Mouse (Mus musculus) ZHBTc4 (cell line): ENCODE measurements around the gene Sema6b.
A peak's percentile ranks its signal among the peaks of the same experiment; 100 is the strongest.

Source experiments
- DNase-seq: peaks from one replicate; pipeline ENCODE4 v3.0.0-alpha.2; 2011; ENCODE audit warnings: low read depth, low spot score

The Sema6b gene

GRCm38 (mm10) chr17:56139858-56140595, at the start of gene Sema6b:
Sema6b (minus strand) TSS chr17:56140343.
- peak; percentile 67 for DNase-seq

DNA sequence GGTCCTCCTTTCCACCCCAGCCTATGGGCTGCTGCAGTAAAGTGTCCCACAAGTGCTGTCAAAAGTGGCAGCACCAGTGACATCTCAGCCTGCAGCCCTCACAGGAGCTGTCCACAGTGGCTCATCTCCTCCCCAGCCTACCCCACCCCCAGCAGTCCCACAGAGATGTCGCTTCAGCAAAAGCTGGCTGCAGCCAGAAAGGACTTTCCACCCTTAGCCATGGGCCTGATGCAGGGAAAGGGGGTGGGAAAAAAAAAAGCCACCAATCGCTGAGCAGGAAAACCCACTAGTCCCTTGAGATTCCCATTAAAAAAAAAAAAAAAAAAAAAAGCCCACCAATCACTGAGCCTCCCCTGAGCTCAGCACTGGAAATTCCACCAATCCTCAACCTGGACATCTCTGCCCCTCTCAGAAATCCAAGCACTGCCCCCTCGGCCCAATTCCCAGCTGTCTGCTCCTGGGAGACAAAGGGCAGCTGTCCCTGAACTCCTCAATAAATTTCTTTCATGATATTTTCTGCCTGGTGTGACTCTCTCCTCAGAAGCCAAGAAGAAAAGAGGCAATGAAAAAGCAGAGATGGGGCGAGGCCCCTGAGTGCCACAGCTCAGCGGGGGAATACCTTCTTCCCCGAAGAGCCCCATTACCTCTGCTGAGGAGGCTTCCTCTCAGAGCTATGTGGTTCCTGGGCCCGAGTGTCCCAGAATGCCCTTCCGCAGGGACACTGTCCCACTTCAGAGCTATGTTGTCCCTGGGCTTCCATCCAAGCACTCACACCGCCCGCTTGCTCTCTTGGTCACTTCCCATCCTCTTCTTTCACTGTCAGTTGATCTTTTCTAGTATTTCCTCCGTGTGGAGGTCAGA, 45.4 kb upstream of the Sema6b start:
- DNase-seq = peak; percentile 55

DNA sequence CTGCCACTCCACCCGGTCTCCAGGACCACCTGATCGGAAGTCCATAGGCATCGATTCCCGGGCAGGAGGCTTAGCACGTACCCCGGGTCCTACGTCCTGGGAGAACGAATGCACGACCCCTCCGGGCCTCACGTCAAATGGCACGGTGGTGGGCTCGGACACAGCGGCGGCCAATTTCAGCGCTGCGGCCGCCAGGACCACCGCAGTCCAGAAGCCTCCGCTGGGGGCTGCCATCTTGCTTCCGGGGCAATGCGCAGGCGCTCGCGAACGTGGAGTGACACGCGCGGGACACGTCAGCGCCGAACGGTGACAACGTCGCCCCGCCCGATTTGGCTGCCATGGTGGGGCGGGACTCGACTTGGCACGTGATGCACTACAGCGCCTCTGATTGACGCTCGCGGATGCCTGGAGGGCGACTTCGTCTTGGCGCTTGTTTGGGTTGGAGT, 43.5 kb upstream of the Sema6b start, which contains the start of gene Mydgf:
Gene Mydgf, minus strand, starts transcription at position 263 of the 446 bp plus-strand sequence.
- peak; percentile 98 for DNase-seq

DNA sequence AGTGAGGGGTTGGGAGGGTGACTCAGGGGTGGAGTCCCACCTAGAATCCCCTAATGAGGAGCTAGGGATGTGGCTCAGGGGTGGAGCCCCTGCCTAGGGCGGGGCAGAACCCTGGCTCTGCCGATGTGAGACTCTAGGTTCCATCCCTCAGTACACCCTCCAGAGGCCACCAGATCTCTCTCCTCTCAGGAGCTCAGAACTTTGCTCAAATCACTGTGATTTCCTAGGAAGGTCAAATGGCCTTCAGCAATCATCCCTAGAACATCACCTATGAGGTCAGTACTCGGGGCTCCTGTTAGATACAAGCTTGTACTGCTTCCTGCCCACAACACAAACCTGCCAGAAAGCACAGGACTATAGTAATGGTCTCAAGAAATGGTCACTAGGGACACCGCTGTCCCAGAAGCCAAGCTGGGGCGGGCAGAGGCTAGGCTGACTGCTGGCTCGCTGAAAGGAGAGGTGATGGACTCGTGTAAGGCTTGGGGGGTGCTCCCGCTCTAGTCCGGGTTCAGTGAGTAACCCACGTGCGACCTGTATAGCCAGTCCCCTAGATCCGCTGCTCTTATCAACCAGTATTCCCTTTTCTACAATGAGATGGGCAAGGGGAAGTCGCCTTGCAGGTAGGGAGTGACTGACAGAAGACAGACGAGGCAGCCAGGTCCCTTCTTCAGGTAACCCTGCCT, 43.0 kb upstream of the Sema6b start:
- DNase-seq = peak; percentile 68

DNA sequence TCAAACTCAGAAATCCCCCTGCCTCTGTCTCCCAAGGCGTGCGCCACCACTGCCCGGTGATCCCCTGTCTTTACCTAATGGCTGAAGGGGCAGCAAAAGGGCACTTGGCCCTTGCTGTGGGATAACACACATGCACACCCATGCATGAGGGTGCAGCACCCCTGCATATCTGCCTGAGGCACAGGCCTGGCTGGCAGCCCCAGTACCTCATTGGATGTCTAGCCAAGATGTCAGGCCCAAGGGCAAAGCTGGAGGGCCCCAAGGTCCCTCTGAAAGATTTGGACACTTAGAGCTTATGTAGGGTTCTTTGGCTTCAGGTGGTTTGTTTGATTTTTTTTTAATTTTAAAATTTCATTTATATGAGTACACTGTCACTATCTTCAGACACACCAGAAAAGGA, 35.3 kb upstream of the Sema6b start:
- DNase-seq = no peak

- DNase-seq = peak; percentile 32
These were observed 33.4 kb upstream of the Sema6b start for GRCm38 (mm10) chr17:56173401-56174046.

DNA sequence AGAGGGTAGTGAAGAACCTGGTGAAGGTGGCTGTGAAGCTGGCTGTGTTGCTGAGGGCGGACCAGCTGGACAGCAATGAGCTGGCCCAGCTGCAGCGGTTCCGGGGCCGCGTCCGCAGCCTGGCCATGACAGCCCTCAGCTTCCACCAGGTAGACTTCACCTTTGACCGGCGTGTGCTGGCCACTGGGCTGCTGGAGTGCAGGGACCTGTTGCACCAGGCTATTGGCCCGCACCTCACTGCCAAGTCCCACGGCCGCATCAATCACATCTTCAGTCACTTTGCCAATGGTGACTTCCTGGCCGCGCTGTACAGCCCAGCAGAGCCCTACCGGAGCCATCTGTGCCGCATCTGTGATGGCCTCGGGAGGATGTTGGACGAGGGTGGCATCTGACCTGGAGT, 31.7 kb upstream of the Sema6b start:
- DNase-seq = no peak

GRCm38 (mm10) chr17:56171456-56171855, 31.3 kb upstream of the Sema6b start:
- DNase-seq = no peak

- DNase-seq = no peak
These were observed 30.5 kb upstream of the Sema6b start for GRCm38 (mm10) chr17:56170636-56171035.

GRCm38 (mm10) chr17:56169830-56170229, 29.7 kb upstream of the Sema6b start:
- DNase-seq = no peak

- DNase-seq = no peak
These were observed 25.5 kb upstream of the Sema6b start for GRCm38 (mm10) chr17:56165671-56166070.

GRCm38 (mm10) chr17:56164510-56164909, 24.4 kb upstream of the Sema6b start:
- DNase-seq = no peak

GRCm38 (mm10) chr17:56163523-56164102, 23.5 kb upstream of the Sema6b start:
- DNase-seq = peak; percentile 60

DNA sequence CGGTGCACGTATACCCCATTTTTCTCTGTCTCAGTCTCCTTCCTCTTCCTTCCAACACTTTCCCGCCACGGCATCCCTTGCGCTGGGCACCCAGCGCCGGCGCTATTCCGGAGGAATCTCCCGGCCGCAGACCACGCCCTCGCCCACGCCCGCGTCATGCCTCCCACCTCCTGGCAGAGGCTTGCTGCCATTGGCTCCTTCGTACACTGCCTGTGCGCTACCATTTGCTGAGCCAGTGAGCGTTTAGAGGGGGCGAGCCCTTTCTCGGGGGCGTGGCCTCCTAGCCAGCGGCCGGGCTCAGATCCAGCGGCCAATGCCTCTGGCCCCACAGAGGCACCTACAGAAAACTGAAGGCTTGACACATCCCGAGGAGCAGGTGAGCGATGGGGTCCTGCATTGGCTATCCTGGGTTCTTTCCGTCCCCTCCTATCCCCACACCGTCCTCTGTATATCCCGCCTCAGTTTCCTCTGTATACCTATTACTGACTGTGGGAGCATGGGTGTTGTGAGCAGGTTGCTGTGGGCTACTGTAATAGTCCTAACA, 22.2 kb upstream of the Sema6b start, which contains the start of gene Tnfaip8l1:
Gene Tnfaip8l1, plus strand, starts transcription at position 247 of the 544 bp plus-strand sequence.
- peak; percentile 97 for DNase-seq

GRCm38 (mm10) chr17:56159729-56160128, 19.6 kb upstream of the Sema6b start:
- DNase-seq = peak; percentile 89

- DNase-seq = no peak
These were observed 13.5 kb upstream of the Sema6b start for GRCm38 (mm10) chr17:56153643-56154042.

- no peak for DNase-seq
These were observed 9.8 kb upstream of the Sema6b start for GRCm38 (mm10) chr17:56149897-56150296.

- DNase-seq = no peak
These were observed 8.9 kb upstream of the Sema6b start for GRCm38 (mm10) chr17:56148790-56149618.

DNA sequence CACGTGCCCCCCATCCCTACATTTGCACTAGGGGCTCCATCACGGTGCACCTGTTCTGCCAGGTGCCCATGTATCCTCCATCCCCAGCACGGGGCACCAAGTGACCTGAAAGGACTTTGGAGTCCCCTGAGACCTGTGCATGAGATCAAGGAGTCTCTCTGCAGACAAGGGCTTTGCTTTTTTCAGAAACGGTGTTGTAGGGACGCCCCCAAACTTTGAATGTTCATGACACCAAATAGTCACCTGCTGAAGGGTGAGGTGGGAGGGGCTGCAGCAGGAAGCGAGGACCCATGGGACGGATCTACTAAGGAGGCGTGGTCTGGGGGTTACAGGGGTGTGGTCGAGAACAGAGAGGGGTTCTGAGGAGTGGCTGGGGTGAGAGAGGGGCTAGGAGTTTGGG, 8.1 kb upstream of the Sema6b start:
- DNase-seq = no peak

DNA sequence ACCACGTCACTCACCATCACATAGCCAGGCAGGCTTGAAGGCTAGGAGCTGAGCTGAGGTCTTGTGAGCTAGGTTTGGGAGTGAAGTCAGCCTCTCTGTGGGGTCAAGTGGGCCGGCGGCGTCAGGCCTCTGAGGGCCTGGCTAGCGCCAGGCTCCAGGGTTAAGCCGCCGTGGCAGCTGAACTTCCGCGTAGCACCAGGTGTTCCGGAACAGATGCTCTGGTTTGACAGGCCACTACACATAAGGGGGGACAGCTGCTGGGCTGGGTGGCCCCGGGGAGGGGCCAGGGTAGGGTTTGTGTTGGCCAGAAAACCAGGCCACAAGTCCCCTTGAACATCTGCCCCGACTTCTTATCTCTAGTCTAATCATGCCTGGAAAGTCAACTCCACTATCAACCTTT, 7.3 kb upstream of the Sema6b start:
- no peak for DNase-seq
